Comparison of ENCODE assay signal across 8 mouse cellular contexts in genomic region chr11:32221951-32222409, GRCm38 (mm10). TPM values are rescaled to one million over a fixed set of nuclear protein-coding genes. Genes with fewer than 3 reads are reported as not detected.
DNase-seq lines count a peak whose midpoint lies in the region; ATAC-seq and TF ChIP-seq lines count a peak whose summit lies in the region.

Gene Rhbdf1, minus strand, starts transcription at chr11:32222300.

- H3K27me3 ChIP-seq in erythroblast, embryonic 14.5 days (ENCODE audit: control insufficient read depth) = peaks cover 87% of the 10 kb centered on the region
- H3K27me3 ChIP-seq in forebrain, postnatal 0 days (ENCODE audit: insufficient read depth, low read length) = peaks cover 12% of the 10 kb centered on the region
- peaks cover 42% of the 10 kb centered on the region for H3K27me3 ChIP-seq in hindbrain, embryonic 12.5 days
- H3K27me3 ChIP-seq in midbrain, embryonic 10.5 days (ENCODE audit: low read depth, poor library complexity, severe bottlenecking) = peaks cover 48% of the 10 kb centered on the region

- peak within 1 kb of the TSS; percentile 59 for H3K4me3 ChIP-seq in erythroblast, embryonic 14.5 days (replicated peaks)
- peak within 1 kb of the TSS; percentile 61 for H3K4me3 ChIP-seq in forebrain, postnatal 0 days (ENCODE audit: low read depth, low read length)
- peak within 1 kb of the TSS; percentile 73 for H3K4me3 ChIP-seq in hindbrain, embryonic 12.5 days
- peak within 1 kb of the TSS; percentile 82 for H3K4me3 ChIP-seq in midbrain, embryonic 10.5 days

- H3K9me3 ChIP-seq in erythroblast, embryonic 14.5 days (ENCODE audit: control insufficient read depth, low read length) = peaks cover 26% of the 10 kb centered on the region
- no peaks in the 10 kb centered on the region for H3K9me3 ChIP-seq in forebrain, postnatal 0 days (ENCODE audit: low read length)
- no peaks in the 10 kb centered on the region for H3K9me3 ChIP-seq in hindbrain, embryonic 12.5 days (replicated peaks)
- H3K9me3 ChIP-seq in midbrain, embryonic 10.5 days (replicated peaks) = no peaks in the 10 kb centered on the region

- H3K9ac ChIP-seq in forebrain, postnatal 0 days = peak within 1 kb of the TSS; percentile 66
- peak within 1 kb of the TSS; percentile 80 for H3K9ac ChIP-seq in hindbrain, embryonic 12.5 days

- H3K27ac ChIP-seq in forebrain, postnatal 0 days (ENCODE audit: low read depth, low read length) = peak within 1 kb of the TSS; percentile 9; the same call in 1 of the 2 replicates
- peak within 1 kb of the TSS; percentile 79 for H3K27ac ChIP-seq in hindbrain, embryonic 12.5 days
- peak within 1 kb of the TSS; percentile 88 for H3K27ac ChIP-seq in midbrain, embryonic 10.5 days (replicated peaks)

- TF ChIP-seq CTCF in forebrain, postnatal 0 days (IDR thresholded peaks at IDR 0.05; ENCODE audit: low read depth) = no peak

- H3K4me1 ChIP-seq in erythroblast, embryonic 14.5 days (ENCODE audit: control insufficient read depth) = peaks cover 65% of the 10 kb centered on the region
- peaks cover 7% of the 10 kb centered on the region for H3K4me1 ChIP-seq in forebrain, postnatal 0 days (ENCODE audit: insufficient read depth)
- peaks cover 53% of the 10 kb centered on the region for H3K4me1 ChIP-seq in hindbrain, embryonic 12.5 days
- H3K4me1 ChIP-seq in midbrain, embryonic 10.5 days = peaks cover 74% of the 10 kb centered on the region

- H3K36me3 ChIP-seq in erythroblast, embryonic 14.5 days (ENCODE audit: control insufficient read depth) = no peaks in the 10 kb centered on the region; the same call in 1 of the 2 replicates
- H3K36me3 ChIP-seq in forebrain, postnatal 0 days (ENCODE audit: insufficient read depth) = no peaks in the 10 kb centered on the region
- H3K36me3 ChIP-seq in hindbrain, embryonic 12.5 days = no peaks in the 10 kb centered on the region
- H3K36me3 ChIP-seq in midbrain, embryonic 10.5 days = no peaks in the 10 kb centered on the region

- under 1% methylated on average over 64 of the region's 72 CpGs for WGBS in forebrain, postnatal 0 days
- under 1% methylated on average over 61 of the region's 72 CpGs for WGBS in hindbrain, embryonic 12.5 days
- under 1% methylated on average over 72 of the region's 72 CpGs for WGBS in midbrain, embryonic 10.5 days

- ATAC-seq in erythroblast, adult 5-6 weeks (replicated peaks; ENCODE audit: low FRiP score, poor library complexity, severe bottlenecking) = no peak
- peak; percentile 28 for ATAC-seq in forebrain, postnatal 0 days
- ATAC-seq in hindbrain, embryonic 12.5 days (ENCODE audit: low FRiP score) = 0 out of 2 replicates have a peak, but pooled peaks have one; percentile 11

- intact Hi-C loops in left cerebral cortex, postnatal 14 days (cut with DNase I) = loop anchor here (10.0 kb wide), 1 partner anchor 547 kb away; the partner anchor contains the start of gene Bod1

- peak within 1 kb of the TSS; percentile 99 for H3K4me2 ChIP-seq in forebrain, postnatal 0 days (ENCODE audit: low read depth)
- H3K4me2 ChIP-seq in hindbrain, embryonic 12.5 days (replicated peaks) = peak within 1 kb of the TSS; percentile 99

- peak; percentile 83 for DNase-seq in adrenal gland, postnatal 10 days
- peak; percentile 50 for DNase-seq in forebrain, postnatal 0 days
- DNase-seq in left cerebral cortex, postnatal 14 days (ENCODE audit: low spot score in 2 of 2) = no peak
- peak; percentile 64 for DNase-seq in midbrain, embryonic 10.5 days (ENCODE audit: low spot score)
- peak; percentile 60 to 64 for DNase-seq in urinary bladder, postnatal 36 days (ENCODE audit: low spot score in 2 of 2)

RNA-seq across cellular contexts. Expression of gene Rhbdf1, which starts in this region (rescaled TPM):
- 0.44 and 0.77 TPM in 2 replicates for polyA plus RNA-seq in erythroblast, embryonic 14.5 days (2012)
- total RNA-seq in erythroblast, adult 5-6 weeks (2015; ENCODE audit: low replicate concordance) = not detected in 2 replicates
- total RNA-seq in erythroblast, adult 5-6 weeks (2017; ENCODE audit: low replicate concordance) = 1.2 and 7.5 TPM in 2 replicates
- total RNA-seq in adrenal gland, postnatal 10 days (2021) = 10 to 100 TPM; 25.0 to 29.1 TPM
- 16.3 and 23.2 TPM in 2 replicates for total RNA-seq in forebrain, postnatal 0 days (2014; rRNA removed)
- polyA plus RNA-seq in forebrain, postnatal 0 days (2015; fragmentation: Nextera tagmentation; extraction: Ambion mirVana) = 14.7 and 17.9 TPM in 2 replicates
- 32.8 and 33.1 TPM in 2 replicates for polyA plus RNA-seq in hindbrain, embryonic 12.5 days (2016; fragmentation: Nextera tagmentation; extraction: Ambion mirVana)
- total RNA-seq in left cerebral cortex, postnatal 14 days (2021) = 10 to 100 TPM; 16.5 to 18.0 TPM
- polyA plus RNA-seq in midbrain, embryonic 10.5 days (2016; fragmentation: Nextera tagmentation; extraction: Ambion mirVana) = 25.1 and 26.2 TPM in 2 replicates

Comparison
In these comparisons a context has a peak if more than half of its experiments do, and no peak if none do; other contexts are left out.
1. DNase-seq: peak in adrenal gland, postnatal 10 days (single experiment), forebrain, postnatal 0 days (single experiment), midbrain, embryonic 10.5 days (single experiment) and urinary bladder, postnatal 36 days (2 of 2); none in left cerebral cortex, postnatal 14 days (0 of 2).
2. H3K27ac ChIP-seq: peak in every context shown above with its lines; median percentile 88 in midbrain, embryonic 10.5 days; 79 in hindbrain, embryonic 12.5 days; 9 in forebrain, postnatal 0 days.
3. Peak in every context shown above with its lines, with median percentiles within 50 percentile points of each other: H3K4me3 ChIP-seq.